Mouse (Mus musculus) heart, postnatal 14 days (tissue): ENCODE results near the gene Pgc. TPM values are rescaled to one million over a fixed set of nuclear protein-coding genes. Genes with fewer than 3 reads are reported as not detected.

Experiments used
- DNase-seq, 2 experiments: peaks; one replicate each; pipeline ENCODE4 v3.0.0; 2021 to 2022
- intact Hi-C: fragments of 180-260 bp; cut with DNase I; formaldehyde crosslinking; loops from one replicate; pipeline ENCODE4 v1.15.1; 2025
- total RNA-seq, 2 experiments: library from RNA; stranded (reverse); gene quantifications; 2 replicates each; pipeline ENCODE4 v1.2.3; 2021

Pgc gene
- total RNA-seq, 2 experiments from 2014 or later = not detected

- no peak for DNase-seq
- intact Hi-C loops = loop anchor here (5.0 kb wide), 1 partner anchor 47 kb away; no protein-coding TSS in a partner anchor
Measured at GRCm38 (mm10) chr17:47744746-47745368, 18.2 kb downstream of the Pgc start.

GRCm38 (mm10) chr17:47748791-47749553, 22.3 kb downstream of the Pgc start:
- intact Hi-C loops = no loop called here
- DNase-seq = peak; percentile 46 to 61

- intact Hi-C loops = no loop called here
- DNase-seq = no peak
Measured at GRCm38 (mm10) chr17:47749626-47750025, 23.0 kb downstream of the Pgc start.

GRCm38 (mm10) chr17:47750101-47750500, 23.5 kb downstream of the Pgc start:
- intact Hi-C loops = no loop called here
- no peak for DNase-seq

- intact Hi-C loops = no loop called here
- DNase-seq = no peak
Measured at GRCm38 (mm10) chr17:47751811-47752210, 25.2 kb downstream of the Pgc start.

GRCm38 (mm10) chr17:47753130-47753775, 26.6 kb downstream of the Pgc start:
- intact Hi-C loops = no loop called here
- DNase-seq = no peak

GRCm38 (mm10) chr17:47754246-47754645, 27.6 kb downstream of the Pgc start:
- peak; percentile 67 to 72 for DNase-seq
- intact Hi-C loops = no loop called here

GRCm38 (mm10) chr17:47756366-47756765, 29.7 kb downstream of the Pgc start:
- intact Hi-C loops = loop anchor here (2.0 kb wide), 1 partner anchor 18 kb away; no protein-coding TSS in a partner anchor
- DNase-seq = no peak

- no peak for DNase-seq
- intact Hi-C loops = loop anchor here (2.0 kb wide), 1 partner anchor 18 kb away; no protein-coding TSS in a partner anchor
Measured at GRCm38 (mm10) chr17:47757056-47757610, 30.5 kb downstream of the Pgc start.

GRCm38 (mm10) chr17:47759702-47760410, 33.2 kb downstream of the Pgc start:
- DNase-seq = peak; percentile 63 to 74
- intact Hi-C loops = no loop called here

GRCm38 (mm10) chr17:47762028-47762427, 35.4 kb downstream of the Pgc start:
- no peak for DNase-seq
- intact Hi-C loops = no loop called here

GRCm38 (mm10) chr17:47762518-47763340, 36.1 kb downstream of the Pgc start:
- intact Hi-C loops = no loop called here

GRCm38 (mm10) chr17:47765986-47766385, 39.3 kb downstream of the Pgc start:
- intact Hi-C loops = no loop called here
- no peak for DNase-seq

More at GRCm38 (mm10) chr17:47762518-47763340, 36.1 kb downstream of the Pgc start:
- DNase-seq = peak; percentile 82 to 86

GRCm38 (mm10) chr17:47766407-47767043, 39.9 kb downstream of the Pgc start:
- DNase-seq = no peak
- intact Hi-C loops = no loop called here

- intact Hi-C loops = no loop called here
- DNase-seq = no peak
Measured at GRCm38 (mm10) chr17:47767081-47767455, 40.4 kb downstream of the Pgc start.

- DNase-seq = no peak
- intact Hi-C loops = no loop called here
Measured at GRCm38 (mm10) chr17:47767456-47768141, 41.0 kb downstream of the Pgc start.

- peak; percentile 64 to 65 for DNase-seq
- intact Hi-C loops = no loop called here
Measured at GRCm38 (mm10) chr17:47768707-47769276, 42.1 kb downstream of the Pgc start.
